Mouse (Mus musculus) cerebellum, adult 9-10 months (tissue): ENCODE results near the gene Wwp2.
A peak's percentile ranks its signal among the peaks of the same experiment; 100 is the strongest.
"Not testable (repeated sequence)": the region's sequence is repeated elsewhere in the genome, so short reads cannot be mapped to it uniquely, and the experiment has no call there.

ENCODE experiments used
- DNase-seq: peaks from one replicate; pipeline ENCODE4 v3.0.0; 2022

The Wwp2 gene

DNA sequence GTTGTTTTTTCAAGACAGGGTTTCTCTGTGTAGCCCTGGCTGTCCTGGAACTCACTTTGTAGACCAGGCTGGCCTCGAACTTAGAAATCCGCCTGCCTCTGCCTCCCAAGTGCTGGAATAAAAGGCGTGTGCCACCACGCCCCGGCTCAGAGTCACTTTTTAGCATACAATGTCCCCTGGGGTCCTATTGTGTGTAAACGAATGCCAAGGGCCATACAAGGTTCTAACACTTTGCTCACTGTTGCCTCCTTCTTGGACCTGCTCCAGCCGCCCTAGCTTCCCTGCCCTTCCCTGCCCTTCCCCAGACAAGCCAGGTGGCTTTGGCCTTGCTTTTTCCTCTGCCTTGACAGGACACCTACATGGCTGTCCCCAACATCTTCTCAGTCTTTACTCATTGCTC, 40.6 kb downstream of the Wwp2 start:
- DNase-seq, result not testable (repeated sequence)

DNA sequence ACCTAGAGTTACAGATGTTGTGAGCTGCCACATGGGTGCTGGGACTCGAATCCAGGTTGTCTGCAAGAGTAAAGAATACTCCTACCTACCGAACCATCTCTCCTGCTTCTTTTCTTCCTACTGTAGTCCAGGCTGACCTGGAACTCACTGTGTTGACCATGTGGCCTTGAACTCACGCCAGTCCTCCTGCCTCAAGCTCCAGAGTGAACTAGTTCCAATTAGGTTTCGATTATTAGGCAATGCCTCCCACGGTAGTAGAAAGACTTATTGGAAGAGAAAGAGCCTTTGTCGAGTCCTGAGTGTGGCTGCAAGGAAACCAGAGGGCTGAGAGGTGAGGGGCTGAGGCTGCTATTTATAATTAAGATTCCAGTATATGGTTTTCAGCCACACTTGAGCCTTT, 42.6 kb downstream of the Wwp2 start:
- no peak for DNase-seq

DNA sequence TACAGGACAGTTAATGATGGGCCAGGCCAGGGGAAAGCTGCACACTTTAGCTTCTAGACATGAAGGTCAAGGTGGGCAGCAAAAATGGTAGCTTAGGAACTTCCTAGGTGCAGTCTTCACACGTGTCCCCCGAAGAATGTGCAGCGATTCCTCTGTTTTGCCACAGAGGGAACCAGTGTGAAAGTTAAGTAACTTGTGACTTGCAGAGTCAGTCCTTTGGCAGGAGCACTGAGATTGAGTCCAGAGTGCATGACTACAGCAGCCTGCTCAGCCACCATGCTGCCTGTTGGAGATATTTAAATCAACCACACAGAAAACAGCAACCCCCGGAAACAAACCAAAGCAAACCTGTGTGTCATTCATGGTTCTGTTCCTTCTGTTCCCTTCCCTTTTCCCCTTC, 44.3 kb downstream of the Wwp2 start:
- no peak for DNase-seq

DNA sequence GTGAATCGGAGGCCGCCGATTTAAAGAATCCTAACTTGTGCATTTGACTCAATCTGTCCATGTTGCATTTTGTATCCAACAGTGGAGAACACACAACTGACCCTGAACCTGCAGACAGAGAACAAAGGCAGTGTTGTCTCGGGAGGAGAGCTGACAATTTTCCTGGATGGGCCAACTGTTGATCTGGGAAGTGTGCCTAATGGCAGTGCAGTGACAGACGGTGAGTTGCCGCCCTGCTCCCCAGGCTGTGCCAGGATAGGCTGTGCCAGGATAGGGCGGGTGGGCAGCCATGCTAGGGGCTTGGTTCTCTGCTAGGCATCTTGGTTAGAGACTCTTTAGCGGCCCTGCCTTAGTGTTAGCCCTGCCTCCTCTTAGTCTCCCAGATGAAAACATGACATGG, 47.1 kb downstream of the Wwp2 start:
- DNase-seq, result peak; percentile 68

DNA sequence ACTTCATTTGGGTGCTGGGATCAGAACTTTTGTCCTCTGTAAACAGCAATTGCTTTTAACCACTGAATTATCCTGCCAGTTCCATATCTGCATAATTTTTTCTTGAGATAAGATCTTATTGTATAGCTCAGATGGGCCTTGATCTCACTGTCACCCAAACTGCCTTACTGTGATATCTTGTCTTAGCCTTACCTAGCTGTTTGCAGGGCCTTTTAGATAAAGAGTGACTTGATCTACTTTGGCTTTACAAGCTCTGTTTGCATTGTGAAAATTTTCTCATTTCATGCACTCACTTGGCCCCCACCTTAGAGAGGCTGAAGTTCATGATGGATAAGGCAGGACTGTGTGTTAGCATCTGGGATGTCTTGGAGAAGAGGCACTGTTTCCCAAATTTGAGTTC, 48.8 kb downstream of the Wwp2 start:
- no peak for DNase-seq

DNA sequence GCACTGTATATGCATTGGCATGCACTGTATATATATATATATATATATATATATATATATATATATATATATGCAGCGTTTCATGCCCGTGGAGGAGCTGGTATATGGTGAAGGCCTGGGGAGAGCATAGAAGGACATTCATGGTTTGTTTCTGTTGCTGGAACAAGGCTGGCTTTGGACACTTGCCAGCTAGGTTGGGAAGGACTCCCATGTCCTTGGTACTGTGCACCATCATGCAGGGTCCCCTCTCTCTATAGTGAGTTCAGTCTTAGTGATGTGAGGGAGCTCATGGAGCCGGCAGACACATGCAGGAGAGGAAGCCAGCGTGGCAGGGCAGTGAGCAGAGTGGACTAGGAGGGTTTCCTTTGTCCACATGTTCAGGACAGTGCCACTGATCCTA, 52.4 kb downstream of the Wwp2 start:
- no peak for DNase-seq

DNA sequence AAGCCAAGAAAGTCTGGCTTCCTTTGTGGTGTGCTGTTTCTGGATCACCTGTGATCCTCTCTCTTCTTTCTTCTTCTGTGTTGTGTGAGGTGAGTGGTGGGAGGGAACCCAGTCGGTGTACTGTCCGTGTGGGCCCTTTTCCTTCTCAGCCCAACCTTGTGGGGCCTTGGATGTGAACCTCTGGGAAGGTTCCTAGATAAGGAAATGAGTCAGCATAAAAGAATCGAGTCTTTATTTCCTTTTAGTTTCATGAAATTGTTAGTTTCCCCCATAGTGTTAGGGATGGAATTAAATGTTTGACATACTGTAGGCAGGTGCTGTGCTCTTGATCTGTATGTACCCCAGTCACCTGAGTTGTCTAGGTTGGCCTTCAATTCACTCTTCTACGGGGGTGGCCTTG, 52.9 kb downstream of the Wwp2 start:
- no peak for DNase-seq

DNA sequence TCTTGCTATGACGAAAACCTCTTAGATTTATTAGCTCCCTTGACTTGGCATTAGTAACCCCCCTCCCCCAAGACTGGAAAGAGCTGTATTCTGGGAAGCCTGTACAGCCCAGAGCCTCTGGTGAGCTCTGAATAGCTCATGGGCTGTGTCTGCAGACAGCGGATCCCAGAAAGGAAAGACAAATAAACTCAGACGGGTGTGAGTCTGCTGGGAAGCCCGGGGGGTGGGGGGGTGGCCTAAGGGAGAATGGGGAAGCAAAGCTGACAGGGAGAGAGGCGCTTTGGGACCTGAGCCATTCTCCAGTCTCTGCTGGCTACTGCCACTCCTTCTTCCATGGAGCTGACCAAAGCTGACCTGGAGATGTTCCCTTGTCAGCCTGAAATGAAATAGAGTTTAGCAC, 53.8 kb downstream of the Wwp2 start:
- no peak for DNase-seq

DNA sequence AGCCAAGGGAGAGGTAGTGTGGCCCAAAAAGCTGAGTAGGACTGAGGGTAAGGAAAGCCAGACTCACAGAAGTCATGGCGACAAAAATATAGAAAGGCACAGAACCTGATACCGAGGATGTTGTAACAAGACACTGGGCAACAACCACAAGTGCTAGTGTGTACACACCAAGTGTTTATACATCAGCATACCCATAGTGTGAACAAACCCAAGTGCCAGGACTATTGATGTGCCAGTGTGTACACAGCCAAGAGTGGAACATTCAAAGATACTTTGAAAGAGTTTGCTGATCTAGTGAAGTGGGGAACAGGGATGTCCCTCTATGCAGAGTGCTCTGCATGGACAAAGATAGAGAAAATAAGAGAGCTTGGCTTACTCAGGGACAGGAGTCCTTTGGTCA, 54.5 kb downstream of the Wwp2 start:
- DNase-seq, result no peak

DNA sequence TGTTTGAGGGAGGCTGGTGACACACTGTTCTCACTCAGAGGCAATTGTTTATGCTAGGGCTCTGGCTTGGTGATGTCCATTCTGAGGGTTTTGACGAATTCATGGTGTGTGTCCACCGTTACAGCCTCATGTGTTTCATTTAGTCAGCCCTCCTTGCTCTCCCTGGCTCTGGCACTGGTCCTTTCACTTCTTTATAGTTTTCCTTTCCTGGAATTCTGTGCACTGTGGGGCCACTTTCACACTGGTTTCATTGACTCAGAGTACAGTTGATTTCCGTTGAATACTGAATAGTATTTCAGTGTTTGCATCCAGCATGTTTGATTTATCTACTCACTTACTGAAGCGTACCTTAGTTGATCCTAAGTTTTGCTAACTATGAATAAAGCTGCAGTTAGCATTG, 55.0 kb downstream of the Wwp2 start:
- DNase-seq, result no peak

DNA sequence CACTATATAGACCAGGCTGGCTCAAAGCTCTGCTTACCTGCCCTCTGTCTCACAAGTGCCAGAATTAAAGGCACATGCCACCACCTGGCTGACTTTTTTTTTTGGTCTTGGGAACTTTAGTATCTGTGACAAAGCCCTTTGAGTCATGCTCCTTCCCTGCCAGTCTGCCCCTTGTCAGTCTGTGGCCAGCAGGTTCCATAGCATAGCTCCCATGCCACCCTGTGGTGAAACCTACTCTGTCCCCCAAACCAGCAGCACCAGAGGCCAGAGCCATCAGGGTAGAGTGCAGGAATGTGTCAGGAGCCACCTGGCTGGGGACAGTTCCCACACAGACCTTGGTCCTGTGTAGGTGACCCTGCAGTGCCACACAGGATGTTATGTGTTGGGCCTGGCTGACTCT, 55.7 kb downstream of the Wwp2 start:
- no peak for DNase-seq

DNA sequence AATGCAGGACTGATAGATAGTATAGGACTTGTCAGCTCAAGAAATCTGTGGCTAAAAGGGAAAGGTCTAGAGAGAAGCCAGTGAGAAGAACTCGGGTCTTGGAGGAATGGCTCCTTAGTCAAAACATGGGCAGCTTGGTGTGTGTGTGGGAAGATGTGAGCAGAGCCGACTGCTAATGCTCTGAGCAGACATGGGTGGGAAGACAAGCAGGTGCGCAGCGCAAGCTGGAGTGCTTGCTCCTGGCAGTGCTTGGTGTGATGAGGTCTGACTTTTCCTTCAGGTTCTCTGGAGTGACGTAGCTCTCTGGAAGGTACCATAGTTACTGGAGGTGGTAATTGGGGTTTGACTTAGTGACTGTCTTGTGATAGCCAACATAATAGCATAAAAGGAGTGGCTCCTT, 56.6 kb downstream of the Wwp2 start:
- no peak for DNase-seq

DNA sequence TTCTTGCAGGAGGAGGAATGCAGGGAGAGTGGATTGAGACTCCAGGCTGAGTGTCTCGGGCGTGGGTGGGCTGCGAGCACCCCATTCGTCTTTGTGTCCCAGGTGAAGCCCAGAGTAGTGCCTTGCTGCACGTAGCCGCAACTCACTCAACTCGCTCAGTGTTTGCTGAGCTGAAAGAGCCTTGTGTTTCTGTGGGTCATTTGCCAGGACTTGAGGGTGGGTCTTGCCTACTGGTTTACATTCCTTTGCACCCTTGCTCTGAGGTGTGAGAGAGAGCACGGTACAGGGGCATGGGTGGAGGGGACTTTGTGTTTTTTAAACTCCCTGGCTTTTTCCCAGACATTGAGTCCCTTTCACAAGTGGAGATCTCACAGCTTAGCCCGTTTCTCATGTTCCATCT, 59.3 kb downstream of the Wwp2 start:
- no peak for DNase-seq

DNA sequence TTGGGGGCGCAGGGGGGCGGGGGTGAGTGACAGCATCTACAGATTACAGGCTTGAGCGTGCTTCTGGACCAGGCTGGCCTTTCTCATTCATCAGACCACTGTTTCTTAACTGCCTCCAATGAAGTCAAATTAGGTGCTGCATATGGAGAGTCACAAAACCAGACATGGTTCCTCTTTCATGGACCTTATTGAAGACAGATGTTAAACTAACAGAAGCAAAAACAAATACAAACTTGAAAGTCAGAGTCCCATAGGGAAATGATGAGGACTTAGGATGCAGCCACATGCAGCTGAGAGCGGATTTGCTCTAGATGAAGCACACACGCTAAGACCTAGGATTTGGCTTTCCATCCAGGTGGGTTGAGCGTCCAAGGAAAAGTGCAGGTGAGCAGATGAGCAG, 61.5 kb downstream of the Wwp2 start:
- no peak for DNase-seq

DNA sequence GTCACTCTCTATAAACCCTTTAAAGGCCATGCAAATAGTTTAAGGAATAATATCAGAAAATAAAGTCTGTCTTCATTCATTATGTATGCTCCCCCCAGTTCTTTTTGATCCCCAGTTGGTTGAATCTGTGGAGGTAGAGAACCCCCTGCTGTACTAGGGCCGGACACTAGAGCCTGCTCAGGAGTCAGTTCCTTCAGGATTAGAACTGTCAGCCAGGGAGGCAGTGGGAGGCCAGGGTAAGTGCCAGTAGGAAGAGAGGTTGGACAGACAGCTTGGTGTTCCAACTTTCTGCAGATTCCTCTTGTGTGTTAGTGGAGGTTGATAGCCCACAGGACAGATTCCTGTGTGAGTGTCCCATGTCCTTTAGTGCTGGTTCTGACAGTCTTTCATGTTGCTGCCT, 62.2 kb downstream of the Wwp2 start:
- DNase-seq, result peak; percentile 26

DNA sequence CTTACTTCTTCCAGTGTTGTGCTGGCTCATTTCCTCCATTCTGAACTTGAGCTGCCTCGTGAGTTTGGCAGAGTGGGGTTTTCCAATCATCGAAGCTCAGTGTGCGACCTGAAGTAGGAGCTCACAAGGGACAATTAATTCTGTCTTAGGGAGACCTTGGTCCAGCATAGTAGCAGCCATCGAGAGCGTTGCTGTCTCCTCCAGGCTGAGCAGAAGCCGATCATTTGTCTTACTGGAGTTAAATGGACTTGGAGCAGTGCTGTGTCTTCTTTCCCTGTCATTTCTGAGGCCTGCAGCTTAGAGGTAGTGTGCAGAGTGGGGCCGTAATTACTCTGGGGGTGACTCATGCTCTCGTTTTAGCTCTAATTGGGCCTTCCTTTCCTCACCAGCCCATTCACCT, 62.6 kb downstream of the Wwp2 start:
- no peak for DNase-seq

DNA sequence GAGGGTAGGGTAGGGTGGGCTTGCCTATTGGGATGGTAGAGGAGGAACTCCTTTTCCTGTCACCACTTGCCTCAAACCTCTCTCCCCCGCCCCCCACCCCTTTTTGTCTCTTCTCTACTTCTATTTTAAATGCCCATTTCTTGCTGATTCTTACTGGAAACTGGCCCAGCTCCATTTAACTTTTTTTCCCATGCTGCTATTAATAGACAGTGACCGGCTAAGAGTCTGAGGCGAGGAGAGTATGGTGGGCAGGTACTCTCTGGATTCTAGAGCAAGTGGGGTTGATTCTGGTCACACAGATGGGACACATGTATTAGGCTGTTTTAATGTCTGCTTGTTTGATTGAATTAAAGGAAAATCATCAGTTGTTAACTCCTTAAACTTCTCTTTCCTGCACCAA, 63.4 kb downstream of the Wwp2 start:
- no peak for DNase-seq

DNA sequence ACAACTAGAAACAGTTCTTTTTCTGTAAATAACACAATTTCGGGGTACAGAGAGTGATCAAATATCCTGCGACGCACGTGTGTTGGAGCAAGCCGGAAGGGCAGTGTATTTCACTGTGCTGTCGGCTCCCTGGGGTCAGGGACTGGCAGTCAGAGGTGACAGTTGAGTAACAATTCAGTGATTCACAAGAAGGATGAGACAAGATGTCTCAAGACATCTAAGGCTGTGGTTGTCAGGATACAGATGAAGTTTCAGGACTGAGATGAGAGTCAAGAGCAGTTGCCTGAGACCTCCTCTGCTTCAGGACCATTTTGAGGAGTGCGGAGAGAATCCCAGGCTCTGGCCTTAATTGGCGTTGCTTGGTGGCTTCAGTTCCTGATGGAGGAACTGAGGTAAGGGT, 66.2 kb downstream of the Wwp2 start:
- DNase-seq, result no peak

DNA sequence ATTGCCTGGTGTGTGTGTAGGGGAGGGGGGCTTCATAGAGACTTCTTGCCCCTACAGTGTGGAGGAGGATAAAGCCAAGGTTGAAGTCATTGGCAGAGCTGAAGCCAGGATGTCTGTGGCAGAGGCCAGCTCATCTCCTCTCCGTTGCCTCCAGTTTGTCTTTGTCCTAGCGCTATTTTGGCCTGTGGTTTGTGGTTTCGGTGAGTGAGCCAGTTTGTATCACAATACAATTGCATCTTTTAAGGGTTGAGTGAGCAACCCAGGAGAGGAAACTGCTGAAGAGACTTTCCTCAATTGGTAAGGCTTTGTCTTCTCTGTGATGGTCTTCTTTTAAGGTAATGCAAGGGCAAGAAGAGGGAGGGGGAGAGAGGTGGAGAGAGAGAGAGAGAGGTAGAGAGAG, 66.8 kb downstream of the Wwp2 start:
- no peak for DNase-seq

DNA sequence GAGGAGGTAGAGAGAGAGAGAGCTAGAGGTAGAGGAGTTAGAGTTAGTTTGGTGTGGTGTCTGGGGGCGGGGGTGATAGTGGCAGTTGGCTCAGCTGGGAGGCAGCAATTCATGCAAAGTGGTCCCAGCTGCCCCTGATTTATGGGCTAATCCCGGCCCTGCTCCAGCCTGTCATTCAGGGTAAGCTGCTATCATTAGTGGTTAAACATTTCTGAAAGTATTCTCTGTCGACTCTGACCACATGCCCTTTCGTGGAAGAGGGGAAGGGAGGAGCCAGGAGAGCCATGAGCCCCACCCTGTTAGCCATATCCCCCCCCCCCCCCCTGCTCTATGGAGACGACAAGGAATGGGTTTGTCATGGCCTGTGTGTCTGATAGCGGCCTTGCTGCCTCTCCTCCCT, 67.2 kb downstream of the Wwp2 start:
- no peak for DNase-seq

DNA sequence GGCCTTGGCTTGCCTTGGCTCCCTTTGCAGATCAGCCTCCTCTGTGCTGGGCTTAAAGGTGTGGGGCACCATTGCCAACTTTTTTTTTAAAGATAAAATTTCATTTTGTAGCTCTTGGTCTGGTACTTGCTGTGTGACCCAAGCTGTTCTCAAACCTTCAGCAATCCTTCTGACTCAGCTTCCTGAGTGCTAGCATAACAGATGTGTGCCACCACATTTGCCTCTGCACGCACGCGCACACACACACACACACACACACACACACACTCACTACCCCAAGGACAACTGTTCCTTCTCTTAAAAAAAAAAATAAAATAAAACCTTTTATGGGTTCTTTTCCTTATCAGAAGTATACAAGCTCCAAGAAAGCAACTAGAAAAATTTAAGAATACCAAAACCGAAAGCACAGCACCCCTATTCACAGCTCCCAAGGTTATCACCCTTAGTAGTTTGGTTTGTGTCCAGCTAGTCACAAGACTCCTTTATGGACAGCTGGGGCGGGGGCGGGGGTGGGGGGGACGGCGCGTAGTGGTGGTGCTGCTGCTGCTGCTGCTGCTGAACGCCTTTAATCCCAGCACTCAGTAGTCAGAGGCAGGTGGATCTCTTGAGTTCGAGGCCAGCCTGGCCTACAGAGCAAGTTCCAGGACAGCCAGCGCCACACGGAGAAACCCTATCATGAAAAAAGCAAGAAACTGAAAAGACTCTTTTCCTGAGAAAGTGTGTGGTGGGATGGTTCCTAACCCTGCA, 68.2 kb downstream of the Wwp2 start:
- DNase-seq, result no peak

DNA sequence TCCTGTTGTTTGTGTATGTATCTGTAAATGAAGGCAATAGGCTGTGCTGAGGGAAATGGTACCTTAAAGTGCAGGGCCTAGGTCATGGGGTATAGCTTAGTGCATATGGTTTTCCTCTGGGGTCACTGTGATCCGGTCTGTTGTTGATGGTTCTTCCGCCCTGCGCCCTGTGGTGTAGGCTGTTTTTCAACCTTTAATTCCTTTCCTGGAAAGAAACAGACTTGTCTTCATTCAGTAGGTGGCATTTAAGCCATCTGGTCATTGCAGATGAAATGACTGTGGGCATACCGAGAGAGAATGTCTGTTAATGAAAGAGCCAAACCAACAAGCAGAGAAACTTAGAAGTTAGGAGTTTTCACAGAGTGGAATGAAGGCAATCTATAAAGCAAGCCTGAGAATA, 69.1 kb downstream of the Wwp2 start:
- DNase-seq, result peak; percentile 41

DNA sequence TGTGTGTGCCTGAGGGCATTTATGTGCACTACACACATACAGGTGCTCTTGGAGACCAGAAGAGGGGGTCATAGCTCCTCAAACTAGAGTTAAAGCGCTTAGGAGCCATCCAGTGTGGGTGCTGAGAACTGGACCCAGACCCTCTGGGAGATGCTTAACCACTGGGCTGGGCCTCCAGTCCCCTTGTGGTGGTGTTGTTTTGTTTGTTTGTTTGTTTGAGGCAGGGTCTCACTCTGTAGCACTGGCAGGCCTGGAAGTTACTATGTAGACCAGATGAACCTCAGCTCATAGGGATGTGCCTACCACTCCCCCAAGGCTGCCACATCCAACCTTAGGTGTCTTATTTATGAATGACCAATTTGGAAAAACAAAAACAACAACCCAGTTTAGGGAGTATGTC, 70.9 kb downstream of the Wwp2 start:
- no peak for DNase-seq

DNA sequence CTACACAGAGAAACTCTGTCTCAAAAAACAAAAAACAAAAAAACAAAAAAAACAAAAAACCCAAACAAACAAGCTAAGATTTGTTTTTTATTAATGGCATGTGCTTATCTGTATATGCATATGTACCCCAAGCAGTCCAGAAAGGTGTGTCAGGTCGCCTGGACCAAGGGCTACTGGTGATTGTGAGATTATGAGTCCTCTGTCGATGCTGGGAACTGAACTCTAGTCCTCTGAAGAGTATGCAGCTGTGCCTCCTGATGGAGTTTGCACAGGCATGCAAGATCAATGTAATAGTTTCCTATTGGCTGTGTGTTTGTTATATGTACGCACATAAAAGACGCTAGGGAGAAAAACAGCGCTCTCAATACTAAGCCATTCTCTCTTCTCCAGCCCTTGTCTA, 74.0 kb downstream of the Wwp2 start:
- no peak for DNase-seq

DNA sequence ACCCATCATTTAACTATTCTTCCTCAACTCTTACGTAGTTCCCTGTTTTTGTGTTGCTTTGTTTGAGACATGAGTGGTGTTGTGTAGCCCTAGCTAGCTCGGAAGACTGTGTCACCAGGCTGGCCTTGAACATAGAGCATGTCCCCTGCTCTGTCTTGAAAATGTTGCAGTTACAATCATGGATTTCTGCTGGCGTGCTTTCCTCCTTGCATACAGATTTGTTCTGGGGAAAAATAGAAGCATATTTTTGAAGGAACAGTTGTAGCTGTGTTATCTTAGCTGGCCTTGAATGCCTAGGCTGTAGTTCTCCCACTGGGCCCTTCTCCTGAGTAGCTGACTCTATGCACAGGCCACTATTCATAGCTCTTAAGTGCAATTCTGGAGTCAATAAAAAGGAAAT, 74.6 kb downstream of the Wwp2 start:
- no peak for DNase-seq

DNA sequence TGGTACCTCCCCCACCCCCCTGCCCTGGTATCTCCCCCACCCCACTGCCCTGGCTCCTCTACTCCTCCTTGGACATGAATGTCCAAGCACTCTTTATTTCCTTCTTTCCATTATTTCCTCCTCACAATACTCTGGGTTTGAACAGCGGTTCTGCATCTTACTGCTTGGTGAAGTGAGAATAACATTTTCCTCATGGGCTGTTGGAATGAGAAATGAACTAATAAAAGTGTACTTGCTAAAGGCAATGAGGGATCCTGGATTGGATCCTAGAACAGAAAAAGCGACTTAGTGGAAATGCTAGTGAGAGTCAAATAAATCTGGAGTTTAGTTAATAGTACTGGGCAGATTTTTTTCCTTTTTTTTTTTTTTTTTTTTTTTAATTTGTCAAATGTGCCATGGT, 77.1 kb downstream of the Wwp2 start:
- DNase-seq, result no peak
